Mouse (Mus musculus) cerebellum, adult 2 months (tissue): ENCODE measurements at regions not wholly inside any gene's neighbourhood (a gene's known extent, or its start where the extent isn't known, plus 50 kb on each side); places are given as distances from the start of the nearest gene placed in this dataset.

Experiments used
- DNase-seq, 2 experiments: peaks; one replicate each; pipeline ENCODE4 v3.0.0; 2021
- H3K27ac ChIP-seq: fragments of 200-500 bp; 2 replicates; pipeline ENCODE4 v1.5.1; 2012; ENCODE audit warnings: low read length, control low read depth, inconsistent platforms; ENCODE audit not compliant: insufficient read depth
- H3K27me3 ChIP-seq: fragments of 200-500 bp; 2 replicates; pipeline ENCODE4 v1.6.1; 2012; ENCODE audit warnings: inconsistent platforms, mild to moderate bottlenecking, low read length, moderate library complexity; ENCODE audit not compliant: control insufficient read depth, insufficient read depth
- H3K4me1 ChIP-seq: fragments of 200-500 bp; 2 replicates; pipeline ENCODE4 v1.6.1; 2011; ENCODE audit warnings: low read length; ENCODE audit not compliant: control insufficient read depth, insufficient read depth
- H3K4me3 ChIP-seq: fragments of 200-500 bp; replicated peaks from 2 replicates; pipeline ENCODE3; 2011; ENCODE audit warnings: mild to moderate bottlenecking, low read depth, low read length, control low read depth; ENCODE audit not compliant: insufficient read depth
- CTCF ChIP-seq: fragments of 200-500 bp; IDR thresholded peaks from 2 replicates; pipeline ENCODE4 v1.5.1; 2011; ENCODE audit warnings: low read depth, mild to moderate bottlenecking, control low read depth, low read length, moderate library complexity, borderline replicate concordance; ENCODE audit not compliant: insufficient read depth
- POLR2A ChIP-seq: fragments of 200-500 bp; IDR thresholded peaks from 2 replicates; pipeline ENCODE4 v1.6.1; 2011; ENCODE audit warnings: low read length, control low read depth, borderline replicate concordance; ENCODE audit not compliant: insufficient read depth
- WGBS: fragments of 180-500 bp; shearing (Covaris S2); methylation state at CpG from one replicate; pipeline ENCODE4 v1.1.7; 2018; 5-methylcytosine and 5-hydroxymethylcytosine counted together

- WGBS: 41% methylated on average over 10 of the region's 10 CpGs
- Histone ChIP-seq H3K4me3 (no peak overlapping the region), H3K27me3 (no peaks in the 10 kb centered on the region), H3K4me1 (no peaks in the 10 kb centered on the region), H3K27ac (no peak overlapping the region)
- no peak for TF ChIP-seq POLR2A
- TF ChIP-seq CTCF: no peak
- no peak for DNase-seq
Measured at GRCm38 (mm10) chr9:91227673-91228440, 134.4 kb upstream of the Zic4 start.

DNA sequence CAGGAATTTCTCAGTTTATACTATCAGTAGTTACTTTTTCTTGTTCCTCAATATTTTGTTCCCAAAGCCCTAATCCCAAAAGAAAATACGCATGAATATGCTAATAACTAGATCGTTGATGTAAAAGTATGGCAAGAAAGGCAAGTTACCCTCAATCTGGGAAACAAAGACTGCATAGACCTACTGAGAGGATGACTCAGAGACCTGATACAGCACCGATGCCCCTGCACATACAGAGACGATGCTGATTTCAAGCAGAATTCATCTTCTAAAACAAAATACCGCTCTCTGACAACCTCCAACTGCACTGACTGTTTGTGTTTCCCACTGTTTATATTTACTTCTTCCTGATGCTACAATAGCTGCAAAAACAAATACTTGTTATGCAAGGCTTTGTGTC, 133.7 kb upstream of the Zic4 start:
- Histone ChIP-seq H3K27ac (no peak overlapping the region), H3K27me3 (no peaks in the 10 kb centered on the region), H3K4me1 (no peaks in the 10 kb centered on the region), H3K4me3 (no peak overlapping the region)
- DNase-seq: no peak
- no peak for TF ChIP-seq POLR2A
- TF ChIP-seq CTCF: no peak
- WGBS: 55% methylated on average over 5 of the region's 5 CpGs

DNA sequence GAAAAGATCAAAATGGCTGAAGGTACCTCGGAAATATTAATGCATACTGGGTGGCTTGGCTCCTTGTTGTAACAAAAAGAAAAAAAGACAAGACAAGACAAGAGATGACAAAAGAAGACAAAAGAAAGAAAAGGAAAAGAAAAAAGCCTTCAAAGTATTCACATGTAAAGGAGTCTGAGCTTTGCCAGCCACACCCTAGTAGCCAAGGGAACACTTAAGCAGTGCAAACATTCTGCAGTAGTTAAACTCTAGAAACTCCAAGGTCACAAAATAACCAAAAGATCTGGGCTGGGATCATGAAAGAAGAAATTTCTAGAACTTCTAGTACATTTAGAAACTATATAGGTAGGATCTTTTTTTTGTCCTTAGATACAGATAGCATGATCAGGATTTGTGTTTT, 108.3 kb upstream of the Zic4 start:
- Histone ChIP-seq H3K27ac (no peak overlapping the region), H3K27me3 (no peaks in the 10 kb centered on the region), H3K4me3 (no peak overlapping the region), H3K4me1 (no peaks in the 10 kb centered on the region)
- TF ChIP-seq POLR2A (no peak), CTCF (no peak)
- WGBS: 86% methylated on average over 1 of the region's 1 CpGs
- no peak for DNase-seq

- no peaks in the 10 kb centered on the region for H3K4me1 ChIP-seq
- DNase-seq: no peak
- 82% methylated on average over 3 of the region's 3 CpGs for WGBS
- H3K27ac ChIP-seq: no peak overlapping the region
- no peaks in the 10 kb centered on the region for H3K27me3 ChIP-seq
- TF ChIP-seq POLR2A: no peak
- TF ChIP-seq CTCF: no peak
- no peak overlapping the region for H3K4me3 ChIP-seq
Measured at GRCm38 (mm10) chr9:91291340-91291739, 70.9 kb upstream of the Zic4 start.
